Mouse (Mus musculus) liver, embryonic 14.5 days (tissue): ENCODE measurements at regions not wholly inside any gene's neighbourhood (a gene's known extent, or its start where the extent isn't known, plus 50 kb on each side); places are given as distances from the start of the nearest gene placed in this dataset.

ENCODE experiments used
- CTCF ChIP-seq: IDR thresholded peaks from 2 replicates; pipeline ENCODE4 v1.5.1; 2016; ENCODE audit warnings: antibody characterized with exemption, low read depth, control low read depth
- EP300 ChIP-seq: IDR thresholded peaks from 2 replicates; pipeline ENCODE4 v1.6.1; 2016; ENCODE audit warnings: antibody characterized with exemption, low read depth

- TF ChIP-seq CTCF: no peak
- no peak for TF ChIP-seq EP300
Measured at GRCm38 (mm10) chr1:151265590-151265989, 55.7 kb downstream of the Gm47996 start.
